Mouse (Mus musculus): ENCODE results near the gene Ppp1r10. TPM values are rescaled to one million over a fixed set of nuclear protein-coding genes. Genes with fewer than 3 reads are reported as not detected.
"Not testable (repeated sequence)": the region's sequence is repeated elsewhere in the genome, so short reads cannot be mapped to it uniquely, and the experiment has no call there.

Gene Ppp1r10
- total RNA-seq, 2 experiments from 2014 or later, result 62.1 to 68.3 TPM

- DNase-seq (ENCODE audit: low spot score in 2 of 2), result peak; percentile 52 to 70
- intact Hi-C loops (cut with DNase I), result loop anchor here (5.0 to 10.0 kb wide), 2 partner anchors 36 to 334 kb away; partner anchors contain the start of gene Rpp21
Observed at GRCm38 (mm10) chr17:35920862-35921562, 4.8 kb downstream of the Ppp1r10 start.

GRCm38 (mm10) chr17:35921710-35922109, 5.5 kb downstream of the Ppp1r10 start:
- intact Hi-C loops (cut with DNase I), result loop anchor here (5.0 to 10.0 kb wide), 2 partner anchors 36 to 333 kb away; partner anchors contain the start of gene Rpp21
- no peak for DNase-seq (ENCODE audit: low spot score in 2 of 2)

- no peak for DNase-seq (ENCODE audit: low spot score in 2 of 2)
- intact Hi-C loops (cut with DNase I), result loop anchor here (5.0 to 10.0 kb wide), 2 partner anchors 35 to 332 kb away; partner anchors contain the start of gene Rpp21
Observed at GRCm38 (mm10) chr17:35922566-35922965, 6.3 kb downstream of the Ppp1r10 start.

DNA sequence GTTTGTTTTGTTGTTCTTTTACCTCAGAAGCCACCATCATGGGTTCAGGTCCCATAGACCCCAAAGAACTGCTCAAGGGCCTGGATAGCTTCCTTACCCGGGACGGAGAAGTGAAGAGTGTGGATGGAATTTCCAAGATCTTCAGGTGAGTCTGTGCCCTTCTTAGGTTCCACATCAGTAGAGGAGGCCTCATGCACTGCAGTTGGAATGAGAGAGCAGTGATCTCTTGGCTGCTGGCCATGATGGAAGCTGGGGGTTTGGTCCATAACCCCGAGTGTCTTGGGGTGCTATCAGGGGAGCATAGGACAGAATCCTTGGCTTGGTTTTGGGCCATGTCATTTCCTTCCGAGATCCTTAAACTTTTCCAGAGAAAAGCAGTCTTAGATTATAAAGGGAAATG, 7.0 kb downstream of the Ppp1r10 start:
- no peak for DNase-seq (ENCODE audit: low spot score in 2 of 2)
- intact Hi-C loops (cut with DNase I), result loop anchor here (5.0 to 10.0 kb wide), 2 partner anchors 34 to 332 kb away; partner anchors contain the start of gene Rpp21

DNA sequence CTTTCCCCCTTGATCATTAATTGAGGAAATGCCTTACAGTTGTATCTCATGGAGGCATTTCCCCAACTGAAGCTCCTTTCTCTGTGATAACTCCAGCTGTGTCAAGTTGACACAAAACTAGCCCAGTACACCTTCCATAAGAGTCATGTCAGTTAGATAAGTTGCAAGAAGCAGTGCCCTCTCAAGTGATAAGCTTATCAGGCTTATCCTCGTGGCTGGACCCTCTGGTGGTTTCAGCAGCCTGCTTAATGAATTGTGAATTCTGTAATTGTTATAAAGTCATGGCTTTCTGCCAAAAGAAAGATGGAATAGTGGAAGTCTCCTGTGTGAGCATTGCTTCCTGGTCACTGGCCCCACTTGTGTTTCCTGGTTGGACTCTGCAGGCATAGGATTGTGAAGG, 11.2 kb downstream of the Ppp1r10 start:
- intact Hi-C loops (cut with DNase I), result loop anchor here (5.0 to 10.0 kb wide), 2 partner anchors 40 to 327 kb away; partner anchors contain the start of genes Abcf1 and Rpp21
- no peak for DNase-seq (ENCODE audit: low spot score in 2 of 2)

GRCm38 (mm10) chr17:35929534-35929933, 13.3 kb downstream of the Ppp1r10 start:
- intact Hi-C loops (cut with DNase I), result loop anchor here (5.0 to 10.0 kb wide), 2 partner anchors 38 to 325 kb away; partner anchors contain the start of genes Abcf1 and Rpp21
- no peak for DNase-seq (ENCODE audit: low spot score in 2 of 2)

GRCm38 (mm10) chr17:35930627-35931026, 14.4 kb downstream of the Ppp1r10 start:
- intact Hi-C loops (cut with DNase I), result loop anchor here (10.0 kb wide), 2 partner anchors 184 to 264 kb away; partner anchors contain the start of gene H2-T3
- DNase-seq (ENCODE audit: low spot score in 2 of 2), result no peak

DNA sequence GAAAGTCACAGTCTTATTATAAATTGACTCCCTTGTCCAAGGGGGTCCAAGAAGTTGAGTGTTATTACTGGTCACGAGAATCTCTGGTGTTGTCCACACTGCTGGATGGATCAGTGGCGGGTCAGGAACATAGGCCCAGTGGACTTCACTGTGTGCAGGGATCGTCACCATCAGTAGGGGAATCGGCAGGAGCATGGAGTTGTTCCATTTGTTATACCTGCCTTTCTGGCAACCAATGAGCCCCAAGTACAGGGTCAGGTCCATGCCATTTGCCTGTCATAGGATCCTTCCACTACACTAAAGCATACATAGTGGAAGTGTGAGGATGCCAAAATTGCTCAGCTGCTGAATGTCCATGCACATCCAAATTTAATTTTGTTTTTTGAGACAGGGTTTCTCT, 16.4 kb downstream of the Ppp1r10 start:
- DNase-seq (ENCODE audit: low spot score in 2 of 2), result no peak
- intact Hi-C loops (cut with DNase I), result loop anchor here (10.0 kb wide), 2 partner anchors 182 to 262 kb away; partner anchors contain the start of gene H2-T3

- not testable (repeated sequence) for DNase-seq (ENCODE audit: low spot score in 2 of 2)
- intact Hi-C loops (cut with DNase I), result loop anchor here (2.0 to 10.0 kb wide), 3 partner anchors 57 to 259 kb away; partner anchors contain the start of gene H2-T3
Observed at GRCm38 (mm10) chr17:35935763-35936162, 19.5 kb downstream of the Ppp1r10 start.

GRCm38 (mm10) chr17:35937700-35938348, 21.6 kb downstream of the Ppp1r10 start:
- intact Hi-C loops (cut with DNase I), result loop anchor here (2.0 to 10.0 kb wide), 3 partner anchors 55 to 257 kb away; partner anchors contain the start of gene H2-T3
- peak in 1 of 2 experiments; percentile 58 for DNase-seq (ENCODE audit: low spot score in 2 of 2)

GRCm38 (mm10) chr17:35939108-35939507, 22.9 kb downstream of the Ppp1r10 start:
- intact Hi-C loops (cut with DNase I), result loop anchor here (10.0 kb wide), 2 partner anchors 176 to 256 kb away; partner anchors contain the start of gene H2-T3
- DNase-seq (ENCODE audit: low spot score in 2 of 2), result no peak

DNA sequence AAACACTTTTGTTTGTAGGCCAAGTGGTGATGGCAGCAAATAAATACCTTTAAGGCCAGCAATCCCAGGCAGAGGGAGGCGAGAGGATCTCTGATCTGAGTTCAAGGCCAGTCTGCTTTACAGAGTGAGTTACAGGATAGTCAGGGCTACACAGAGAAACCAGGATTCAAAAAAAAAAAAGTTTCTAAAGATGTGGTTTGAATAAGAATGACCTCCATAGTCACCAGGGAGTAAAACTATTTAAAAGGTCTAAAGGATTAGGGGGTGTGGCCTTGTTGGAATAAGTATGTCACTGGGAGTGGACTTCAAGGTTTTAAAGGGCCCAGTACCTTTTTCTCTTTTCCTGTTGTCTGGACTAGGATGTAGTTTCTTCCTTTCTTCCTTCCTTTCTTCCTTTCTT, 23.7 kb downstream of the Ppp1r10 start:
- intact Hi-C loops (cut with DNase I), result loop anchor here (10.0 kb wide), 2 partner anchors 175 to 255 kb away; partner anchors contain the start of gene H2-T3
- no peak for DNase-seq (ENCODE audit: low spot score in 2 of 2)

DNA sequence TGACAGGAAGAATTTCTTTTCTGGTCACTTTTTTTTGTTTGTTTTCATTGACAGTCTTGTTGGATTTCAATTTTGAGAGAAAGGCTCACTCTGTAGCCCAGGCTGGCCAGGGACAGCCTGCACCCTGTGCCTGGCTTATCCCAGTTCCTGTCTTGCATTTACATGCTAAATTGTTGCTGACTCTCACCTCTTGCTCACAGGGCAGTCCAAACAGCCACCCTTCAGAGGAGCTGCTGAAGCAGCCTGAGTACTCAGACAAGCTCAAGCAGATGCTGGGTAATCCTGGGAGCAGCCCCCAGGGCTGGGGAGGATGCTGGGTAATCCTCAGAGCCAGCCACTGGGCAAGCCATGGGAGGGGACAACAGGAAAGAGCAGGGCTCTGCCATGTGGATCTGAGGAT, 34.7 kb downstream of the Ppp1r10 start:
- intact Hi-C loops (cut with DNase I); DNase-seq (ENCODE audit: low spot score in 2 of 2): not testable (repeated sequence)

DNA sequence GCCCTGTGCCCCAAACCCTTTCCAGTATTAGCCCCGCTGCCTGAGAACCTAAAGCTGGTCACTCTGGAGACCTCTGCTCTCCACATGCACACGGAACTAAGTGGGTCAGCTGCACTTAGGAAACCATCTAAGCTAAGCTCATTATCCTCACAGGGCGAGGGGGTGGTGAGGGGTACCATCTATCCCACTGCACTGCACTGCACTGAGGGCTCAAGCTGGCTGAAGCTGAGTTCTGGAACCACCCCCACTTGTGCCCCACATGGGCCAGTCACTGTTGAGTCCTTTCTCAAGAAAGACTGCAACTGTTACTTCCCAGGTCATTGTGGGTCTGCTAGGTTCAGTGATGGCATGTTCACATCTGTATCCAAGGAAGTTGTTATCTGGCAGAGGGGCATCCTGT, 36.3 kb downstream of the Ppp1r10 start:
- DNase-seq (ENCODE audit: low spot score in 2 of 2); intact Hi-C loops (cut with DNase I): not testable (repeated sequence)

GRCm38 (mm10) chr17:35954665-35955064, 38.4 kb downstream of the Ppp1r10 start:
- intact Hi-C loops (cut with DNase I), result loop anchor here (5.0 kb wide), 1 partner anchor 32 kb away; no protein-coding TSS in a partner anchor
- no peak for DNase-seq (ENCODE audit: low spot score in 2 of 2)

DNA sequence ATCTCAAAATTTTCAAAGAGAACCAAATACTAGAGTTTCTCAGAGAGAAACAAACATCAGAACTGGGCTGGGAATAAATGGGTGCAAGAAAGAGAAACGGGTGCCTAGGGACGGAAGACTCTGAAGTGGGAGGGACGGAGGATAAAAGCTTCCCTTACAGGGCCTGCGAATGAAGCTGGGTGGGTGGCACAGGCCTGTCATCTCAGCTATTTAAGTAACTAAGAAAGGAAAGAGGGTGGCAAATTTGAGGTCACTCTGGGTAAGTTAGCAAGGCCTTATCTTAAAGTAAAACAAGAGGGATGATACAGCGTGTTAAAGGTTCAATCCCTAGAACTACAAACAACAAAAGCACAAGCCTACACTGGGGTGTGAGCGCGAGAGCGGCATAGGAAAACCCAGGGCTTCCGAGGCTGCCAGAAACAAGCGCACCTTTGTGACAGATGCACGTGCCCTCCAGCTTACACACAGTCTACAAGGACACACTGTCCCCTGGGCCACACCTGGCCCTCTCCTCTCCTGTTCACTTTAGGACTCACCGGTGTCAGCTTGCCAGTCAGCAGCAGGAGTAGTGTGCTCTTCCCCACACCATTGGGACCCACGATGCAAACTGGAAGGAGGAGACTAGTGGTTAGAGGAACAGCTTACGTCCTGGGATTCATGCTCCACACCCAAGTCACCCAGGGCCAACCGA, 42.4 kb downstream of the Ppp1r10 start:
- DNase-seq (ENCODE audit: low spot score in 2 of 2), result no peak
- intact Hi-C loops (cut with DNase I), result loop anchor here (5.0 kb wide), 1 partner anchor 36 kb away; no protein-coding TSS in a partner anchor

GRCm38 (mm10) chr17:35963279-35963678, 47.0 kb downstream of the Ppp1r10 start:
- intact Hi-C loops (cut with DNase I), result no loop called here
- no peak for DNase-seq (ENCODE audit: low spot score in 2 of 2)

- DNase-seq (ENCODE audit: low spot score in 2 of 2), result no peak
- intact Hi-C loops (cut with DNase I), result loop anchor here (5.0 kb wide), 1 partner anchor 40 kb away; no protein-coding TSS in a partner anchor
Observed at GRCm38 (mm10) chr17:35967621-35968020, 51.4 kb downstream of the Ppp1r10 start.

Measured in left cerebral cortex, postnatal 14 days (tissue).